Mouse (Mus musculus): Measurements from ENCODE around the gene Tmem119. TPM values are rescaled to one million over a fixed set of nuclear protein-coding genes. Genes with fewer than 3 reads are reported as not detected.

Tmem119 gene
- polyA plus RNA-seq, 1 experiment from 2014 or later: 5.0 TPM

DNA sequence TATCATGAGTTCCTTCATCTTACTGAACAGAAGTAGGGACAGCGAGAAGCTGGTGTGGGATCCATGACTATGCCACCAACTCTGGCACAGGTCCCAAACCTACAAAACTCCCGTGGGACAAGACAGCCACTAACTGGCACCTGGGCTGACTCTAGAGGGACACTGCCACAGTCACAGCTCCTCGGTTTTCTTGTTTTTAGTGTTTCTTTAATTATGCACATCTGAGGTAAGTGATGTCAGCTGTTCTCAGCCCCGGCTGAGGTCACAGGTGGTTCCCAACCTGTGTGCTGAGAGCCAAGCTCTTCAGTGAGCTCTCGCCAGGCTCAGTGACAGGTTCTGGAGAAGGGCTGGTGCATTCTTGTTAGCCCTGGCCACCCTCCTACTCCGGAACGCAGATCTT, 35.9 kb downstream of the Tmem119 start:
- H3K4me2 ChIP-seq (replicated peaks): no peak overlapping the region
- H3K27ac ChIP-seq: no peak overlapping the region
- no peaks in the 10 kb centered on the region for H3K9me3 ChIP-seq (ENCODE audit: control insufficient read depth, low read length)
- peaks cover 68% of the 10 kb centered on the region for H3K36me3 ChIP-seq (replicated peaks; ENCODE audit: control insufficient read depth, insufficient read depth)
- DNase-seq (ENCODE audit: low spot score) (no peak), ATAC-seq (ENCODE audit: low FRiP score) (no peak)
- H3K9ac ChIP-seq: no peak overlapping the region
- no peaks in the 10 kb centered on the region for H3K27me3 ChIP-seq (ENCODE audit: control insufficient read depth, insufficient read depth, low read length)
- WGBS: 95% methylated on average over 7 of the region's 7 CpGs
- no peak overlapping the region for H3K4me3 ChIP-seq (replicated peaks; ENCODE audit: low read length)
- H3K4me1 ChIP-seq (replicated peaks; ENCODE audit: control insufficient read depth, insufficient read depth, low read length): peaks cover 1% of the 10 kb centered on the region

DNA sequence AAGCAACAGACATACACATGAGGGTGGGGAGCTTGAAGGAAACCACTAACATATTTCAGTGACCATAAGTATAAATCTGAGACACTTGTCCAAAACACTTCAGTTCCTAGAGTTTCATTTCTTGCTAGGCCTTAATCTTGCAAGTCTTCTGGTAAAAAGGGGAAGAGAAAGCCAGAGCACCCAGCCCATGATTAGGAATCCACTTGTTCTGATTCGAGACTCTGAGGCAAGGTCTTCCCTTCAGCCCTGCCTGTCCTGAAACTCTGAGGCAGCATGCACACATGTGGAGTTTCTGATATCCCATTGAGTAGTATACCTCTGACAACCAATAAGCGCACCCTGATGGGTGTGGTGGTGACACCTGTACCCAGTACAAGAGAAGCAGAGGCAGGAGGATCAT, 38.7 kb downstream of the Tmem119 start:
- WGBS: 94% methylated on average over 2 of the region's 2 CpGs
- H3K36me3 ChIP-seq (replicated peaks; ENCODE audit: control insufficient read depth, insufficient read depth): peaks cover 78% of the 10 kb centered on the region
- ATAC-seq (ENCODE audit: low FRiP score) (no peak), DNase-seq (ENCODE audit: low spot score) (no peak)
- no peaks in the 10 kb centered on the region for H3K9me3 ChIP-seq (ENCODE audit: control insufficient read depth, low read length)
- no peak overlapping the region for H3K9ac ChIP-seq
- H3K4me1 ChIP-seq (replicated peaks; ENCODE audit: control insufficient read depth, insufficient read depth, low read length): no peaks in the 10 kb centered on the region
- no peak overlapping the region for H3K4me3 ChIP-seq (replicated peaks; ENCODE audit: low read length)
- no peak overlapping the region for H3K27ac ChIP-seq
- no peaks in the 10 kb centered on the region for H3K27me3 ChIP-seq (ENCODE audit: control insufficient read depth, insufficient read depth, low read length)
- no peak overlapping the region for H3K4me2 ChIP-seq (replicated peaks)

DNA sequence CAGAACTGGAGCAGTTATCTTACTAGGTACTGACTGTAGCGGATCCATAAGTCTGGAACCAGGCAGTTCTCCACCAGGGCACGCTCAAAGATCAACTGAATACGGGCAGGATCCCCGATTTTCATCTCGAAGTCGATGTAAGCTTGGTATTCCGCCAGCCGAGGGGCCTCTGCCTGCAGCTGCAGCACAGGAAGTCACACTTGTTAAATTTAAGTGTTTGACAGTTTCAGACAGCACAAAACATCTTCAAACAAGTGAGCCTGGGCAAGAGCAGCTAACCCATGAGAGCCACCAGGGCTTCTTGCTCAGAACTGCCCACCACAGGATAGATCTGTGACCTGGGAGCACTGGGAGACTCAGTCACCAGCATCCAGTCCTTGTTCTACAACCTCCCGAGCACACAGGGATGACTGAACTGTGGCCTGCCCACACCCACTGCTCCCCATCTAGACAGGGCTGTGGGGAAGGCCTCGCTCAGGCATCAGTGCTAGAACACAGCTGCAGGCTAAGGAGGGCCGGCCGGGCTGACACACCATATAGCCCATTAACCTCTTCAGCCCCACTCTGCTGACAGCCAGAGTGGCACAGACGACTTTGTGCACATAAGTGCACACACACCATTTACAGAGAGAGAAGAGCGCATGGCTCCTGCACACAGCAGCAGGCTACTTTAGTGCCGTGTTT, 44.8 kb downstream of the Tmem119 start:
- H3K4me3 ChIP-seq (replicated peaks; ENCODE audit: low read length): no peak overlapping the region
- WGBS: 89% methylated on average over 15 of the region's 15 CpGs
- ATAC-seq (ENCODE audit: low FRiP score) (no peak), DNase-seq (ENCODE audit: low spot score) (no peak)
- H3K4me1 ChIP-seq (replicated peaks; ENCODE audit: control insufficient read depth, insufficient read depth, low read length): no peaks in the 10 kb centered on the region
- H3K9me3 ChIP-seq (ENCODE audit: control insufficient read depth, low read length): no peaks in the 10 kb centered on the region
- H3K36me3 ChIP-seq (replicated peaks; ENCODE audit: control insufficient read depth, insufficient read depth): peaks cover 96% of the 10 kb centered on the region
- H3K4me2 ChIP-seq (replicated peaks): no peak overlapping the region
- no peaks in the 10 kb centered on the region for H3K27me3 ChIP-seq (ENCODE audit: control insufficient read depth, insufficient read depth, low read length)
- H3K27ac ChIP-seq: no peak overlapping the region
- H3K9ac ChIP-seq: no peak overlapping the region

DNA sequence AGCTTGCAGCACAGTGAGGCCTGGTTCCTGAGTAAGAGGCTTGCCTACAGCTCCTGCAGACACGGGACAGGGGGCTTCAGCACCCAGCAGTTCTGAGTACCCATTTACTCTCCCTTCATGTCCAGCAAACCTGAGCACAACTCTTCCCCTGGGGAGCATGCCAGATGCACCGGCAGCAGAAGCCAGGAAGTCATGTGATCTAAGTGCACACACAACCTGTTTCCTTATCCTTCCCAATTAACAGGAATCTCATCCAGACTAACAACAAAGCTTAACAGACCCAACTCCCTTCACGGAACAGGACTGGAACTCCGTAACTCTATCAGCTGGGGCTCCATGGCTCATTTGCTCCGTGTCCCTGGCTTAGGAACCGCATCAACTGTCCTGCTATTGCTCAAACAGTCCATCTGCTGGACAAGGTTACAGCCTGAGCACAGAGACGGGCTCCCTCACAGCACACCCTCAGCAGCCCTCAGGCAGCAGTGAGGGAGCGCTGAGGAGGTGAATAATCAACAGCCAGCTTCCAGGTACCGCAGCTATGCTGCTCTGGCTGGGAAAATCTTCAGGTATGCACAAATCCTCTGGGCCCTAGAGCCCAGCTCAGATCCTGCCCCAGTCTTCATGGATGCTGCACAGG, 48.7 kb downstream of the Tmem119 start:
- Histone ChIP-seq H3K9ac (no peak overlapping the region), H3K27me3 (ENCODE audit: control insufficient read depth, insufficient read depth, low read length) (no peaks in the 10 kb centered on the region), H3K36me3 (replicated peaks; ENCODE audit: control insufficient read depth, insufficient read depth) (peaks cover 96% of the 10 kb centered on the region), H3K4me2 (replicated peaks) (no peak overlapping the region), H3K4me3 (replicated peaks; ENCODE audit: low read length) (no peak overlapping the region), H3K9me3 (ENCODE audit: control insufficient read depth, low read length) (no peaks in the 10 kb centered on the region), H3K27ac (no peak overlapping the region), H3K4me1 (replicated peaks; ENCODE audit: control insufficient read depth, insufficient read depth, low read length) (no peaks in the 10 kb centered on the region)
- no peak for ATAC-seq (ENCODE audit: low FRiP score)
- WGBS: 93% methylated on average over 9 of the region's 9 CpGs
- DNase-seq (ENCODE audit: low spot score): no peak

GRCm38 (mm10) chr5:113748556-113749331, 51.6 kb downstream of the Tmem119 start:
- H3K4me3 ChIP-seq (replicated peaks; ENCODE audit: low read length): no peak overlapping the region
- DNase-seq (ENCODE audit: low spot score): no peak
- no peaks in the 10 kb centered on the region for H3K9me3 ChIP-seq (ENCODE audit: control insufficient read depth, low read length)
- no peak overlapping the region for H3K27ac ChIP-seq
- WGBS: 95% methylated on average over 13 of the region's 13 CpGs
- no peaks in the 10 kb centered on the region for H3K4me1 ChIP-seq (replicated peaks; ENCODE audit: control insufficient read depth, insufficient read depth, low read length)
- H3K36me3 ChIP-seq (replicated peaks; ENCODE audit: control insufficient read depth, insufficient read depth): peaks cover 100% of the 10 kb centered on the region
- H3K4me2 ChIP-seq (replicated peaks): no peak overlapping the region
- ATAC-seq (ENCODE audit: low FRiP score): no peak
- no peak overlapping the region for H3K9ac ChIP-seq
- no peaks in the 10 kb centered on the region for H3K27me3 ChIP-seq (ENCODE audit: control insufficient read depth, insufficient read depth, low read length)

DNA sequence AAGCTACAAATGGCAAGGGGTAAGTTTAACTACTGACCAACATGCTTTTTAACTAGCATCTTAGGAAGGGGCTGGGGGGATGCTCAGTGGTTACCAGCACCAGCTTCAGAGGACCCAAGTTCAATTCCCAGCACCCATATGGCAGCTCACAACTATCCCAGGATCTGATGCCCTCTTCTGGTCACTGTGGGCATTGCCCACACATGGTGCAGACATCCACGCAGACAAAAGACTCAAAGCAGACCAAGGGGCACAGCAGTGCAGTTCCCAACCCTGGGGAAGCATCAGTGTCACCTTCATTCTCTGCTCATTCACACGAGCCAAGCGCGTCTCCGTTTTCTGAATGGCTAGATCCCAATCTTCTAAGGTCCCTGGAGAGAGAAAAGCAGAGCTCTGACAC, 52.7 kb downstream of the Tmem119 start:
- H3K9ac ChIP-seq: no peak overlapping the region
- ATAC-seq (ENCODE audit: low FRiP score) (no peak), DNase-seq (ENCODE audit: low spot score) (no peak)
- H3K27ac ChIP-seq: no peak overlapping the region
- H3K36me3 ChIP-seq (replicated peaks; ENCODE audit: control insufficient read depth, insufficient read depth): peaks cover 100% of the 10 kb centered on the region
- 96% methylated on average over 5 of the region's 5 CpGs for WGBS
- H3K9me3 ChIP-seq (ENCODE audit: control insufficient read depth, low read length): no peaks in the 10 kb centered on the region
- no peak overlapping the region for H3K4me3 ChIP-seq (replicated peaks; ENCODE audit: low read length)
- H3K4me2 ChIP-seq (replicated peaks): no peak overlapping the region
- no peaks in the 10 kb centered on the region for H3K27me3 ChIP-seq (ENCODE audit: control insufficient read depth, insufficient read depth, low read length)
- no peaks in the 10 kb centered on the region for H3K4me1 ChIP-seq (replicated peaks; ENCODE audit: control insufficient read depth, insufficient read depth, low read length)

Other genes starting within 250 kb of the Tmem119 start
- gene Cmklr1, start 150.1 kb downstream of the Tmem119 start, polyA plus RNA-seq (2014; fragmentation: Nextera tagmentation; extraction: Ambion mirVana): 1.7 and 2.7 TPM in 2 replicates
- not detected in 2 replicates for gene 1700069L16Rik, start 75.7 kb downstream of the Tmem119 start, polyA plus RNA-seq (2014; fragmentation: Nextera tagmentation; extraction: Ambion mirVana)
- 7.0 and 7.5 TPM in 2 replicates for gene Ficd, start 64.7 kb downstream of the Tmem119 start, polyA plus RNA-seq (2014; fragmentation: Nextera tagmentation; extraction: Ambion mirVana)
- 33.0 and 37.1 TPM in 2 replicates for gene Sart3, start 28.0 kb downstream of the Tmem119 start, polyA plus RNA-seq (2014; fragmentation: Nextera tagmentation; extraction: Ambion mirVana)
- gene Iscu, start 27.8 kb downstream of the Tmem119 start, polyA plus RNA-seq (2014; fragmentation: Nextera tagmentation; extraction: Ambion mirVana): 81.5 and 92.4 TPM in 2 replicates
- 1.6 and 2.4 TPM in 2 replicates for gene Selplg, start 32.1 kb upstream of the Tmem119 start, polyA plus RNA-seq (2014; fragmentation: Nextera tagmentation; extraction: Ambion mirVana)
- 172 and 177 TPM in 2 replicates for gene Coro1c, start 108.2 kb upstream of the Tmem119 start, polyA plus RNA-seq (2014; fragmentation: Nextera tagmentation; extraction: Ambion mirVana)
- gene Ssh1, start 193.4 kb upstream of the Tmem119 start, polyA plus RNA-seq (2014; fragmentation: Nextera tagmentation; extraction: Ambion mirVana): 17.8 and 19.4 TPM in 2 replicates
- gene Dao, start 203.2 kb upstream of the Tmem119 start, polyA plus RNA-seq (2014; fragmentation: Nextera tagmentation; extraction: Ambion mirVana): not detected in 2 replicates

Measured in hindbrain, embryonic 14.5 days (tissue).